Mouse (Mus musculus) heart, postnatal 25 days (tissue): Measurements from ENCODE around the gene Stk35. TPM values are rescaled to one million over a fixed set of nuclear protein-coding genes. Genes with fewer than 3 reads are reported as not detected.

Source experiments
- DNase-seq: peaks from one replicate; pipeline ENCODE4 v3.0.0; 2022; ENCODE audit warnings: low spot score
- intact Hi-C: fragments of 180-260 bp; cut with DNase I; formaldehyde crosslinking; loops from one replicate; pipeline ENCODE4 v1.15.1; 2025
- total RNA-seq, 2 experiments: library from RNA; stranded (reverse); gene quantifications; 2 replicates each; pipeline ENCODE4 v1.2.3; 2021

Gene Stk35
- 10 to 100 TPM; 11.9 to 19.5 TPM for total RNA-seq

- intact Hi-C loops: loop anchor here (5.0 to 10.0 kb wide), 2 partner anchors 72 to 474 kb away; partner anchors contain the start of gene Nop56
These were observed at the start of gene Stk35 for GRCm38 (mm10) chr2:129800271-129800903. Gene Stk35 (plus strand): TSS chr2:129800517.

GRCm38 (mm10) chr2:129782046-129782445, 18.3 kb upstream of the Stk35 start:
- DNase-seq: no peak
- intact Hi-C loops: no loop called here

More at GRCm38 (mm10) chr2:129800271-129800903, at the start of gene Stk35:
- DNase-seq: peak; percentile 90

GRCm38 (mm10) chr2:129796501-129796900, 3.8 kb upstream of the Stk35 start:
- intact Hi-C loops: no loop called here

GRCm38 (mm10) chr2:129797709-129798108, 2.6 kb upstream of the Stk35 start:
- intact Hi-C loops: no loop called here
- no peak for DNase-seq

More at GRCm38 (mm10) chr2:129796501-129796900, 3.8 kb upstream of the Stk35 start:
- no peak for DNase-seq

- intact Hi-C loops: no loop called here
- DNase-seq: no peak
These were observed 1.9 kb upstream of the Stk35 start for GRCm38 (mm10) chr2:129798410-129798809.

- DNase-seq: no peak
- intact Hi-C loops: loop anchor here (5.0 to 10.0 kb wide), 2 partner anchors 71 to 474 kb away; partner anchors contain the start of gene Nop56
These were observed 550 bp downstream of the Stk35 start for GRCm38 (mm10) chr2:129800904-129801230.

GRCm38 (mm10) chr2:129801231-129802029, 1.1 kb downstream of the Stk35 start:
- intact Hi-C loops: loop anchor here (2.0 to 10.0 kb wide), 3 partner anchors 17 to 473 kb away; partner anchors contain the start of gene Nop56
- DNase-seq: peak; percentile 81

- intact Hi-C loops: loop anchor here (10.0 kb wide), 1 partner anchor 469 kb away; the partner anchor contains the start of gene Nop56
- DNase-seq: no peak
These were observed 5.2 kb downstream of the Stk35 start for GRCm38 (mm10) chr2:129805486-129805885.

- DNase-seq: no peak
- intact Hi-C loops: loop anchor here (10.0 kb wide), 1 partner anchor 468 kb away; the partner anchor contains the start of gene Nop56
These were observed 6.2 kb downstream of the Stk35 start for GRCm38 (mm10) chr2:129806486-129806885.

- no peak for DNase-seq
- intact Hi-C loops: no loop called here
These were observed 10.2 kb downstream of the Stk35 start for GRCm38 (mm10) chr2:129810563-129810962.

GRCm38 (mm10) chr2:129814033-129814432, 13.7 kb downstream of the Stk35 start:
- DNase-seq: no peak
- intact Hi-C loops: no loop called here

- intact Hi-C loops: no loop called here
- DNase-seq: no peak
These were observed 14.8 kb downstream of the Stk35 start for GRCm38 (mm10) chr2:129815076-129815475.

GRCm38 (mm10) chr2:129817603-129818257, 17.4 kb downstream of the Stk35 start:
- intact Hi-C loops: loop anchor here (2.0 kb wide), 1 partner anchor 15 kb away; no protein-coding TSS in a partner anchor
- DNase-seq: no peak

- DNase-seq: no peak
- intact Hi-C loops: loop anchor here (2.0 kb wide), 1 partner anchor 16 kb away; no protein-coding TSS in a partner anchor
These were observed 18.6 kb downstream of the Stk35 start for GRCm38 (mm10) chr2:129818868-129819267.

GRCm38 (mm10) chr2:129819531-129819930, 19.2 kb downstream of the Stk35 start:
- no peak for DNase-seq
- intact Hi-C loops: loop anchor here (2.0 kb wide), 1 partner anchor 17 kb away; no protein-coding TSS in a partner anchor

- DNase-seq: no peak
- intact Hi-C loops: loop anchor here (2.0 kb wide), 1 partner anchor 17 kb away; no protein-coding TSS in a partner anchor
These were observed 19.6 kb downstream of the Stk35 start for GRCm38 (mm10) chr2:129819951-129820350.

- intact Hi-C loops: no loop called here
- DNase-seq: no peak
These were observed 20.7 kb downstream of the Stk35 start for GRCm38 (mm10) chr2:129821021-129821420.

GRCm38 (mm10) chr2:129821568-129821967, 21.3 kb downstream of the Stk35 start:
- DNase-seq: no peak
- intact Hi-C loops: no loop called here

GRCm38 (mm10) chr2:129823310-129823709, 23.0 kb downstream of the Stk35 start:
- intact Hi-C loops: no loop called here
- DNase-seq: no peak

GRCm38 (mm10) chr2:129824254-129824653, 23.9 kb downstream of the Stk35 start:
- intact Hi-C loops: no loop called here

More at GRCm38 (mm10) chr2:129824254-129824653, 23.9 kb downstream of the Stk35 start:
- no peak for DNase-seq
